Mouse (Mus musculus) brain, adult 2 months (tissue): ENCODE data around the gene Bcr.

ENCODE experiments used
- DNase-seq: peaks from one replicate; pipeline ENCODE4 v3.0.0; 2011; ENCODE audit warnings: low read depth, low spot score

Bcr gene

GRCm38 (mm10) chr10:75056255-75056654 lies 4.1 kb upstream of the Bcr start:
- peak; percentile 61 for DNase-seq

- no peak for DNase-seq
These were observed 2.1 kb upstream of the Bcr start for GRCm38 (mm10) chr10:75058336-75058735.

DNA sequence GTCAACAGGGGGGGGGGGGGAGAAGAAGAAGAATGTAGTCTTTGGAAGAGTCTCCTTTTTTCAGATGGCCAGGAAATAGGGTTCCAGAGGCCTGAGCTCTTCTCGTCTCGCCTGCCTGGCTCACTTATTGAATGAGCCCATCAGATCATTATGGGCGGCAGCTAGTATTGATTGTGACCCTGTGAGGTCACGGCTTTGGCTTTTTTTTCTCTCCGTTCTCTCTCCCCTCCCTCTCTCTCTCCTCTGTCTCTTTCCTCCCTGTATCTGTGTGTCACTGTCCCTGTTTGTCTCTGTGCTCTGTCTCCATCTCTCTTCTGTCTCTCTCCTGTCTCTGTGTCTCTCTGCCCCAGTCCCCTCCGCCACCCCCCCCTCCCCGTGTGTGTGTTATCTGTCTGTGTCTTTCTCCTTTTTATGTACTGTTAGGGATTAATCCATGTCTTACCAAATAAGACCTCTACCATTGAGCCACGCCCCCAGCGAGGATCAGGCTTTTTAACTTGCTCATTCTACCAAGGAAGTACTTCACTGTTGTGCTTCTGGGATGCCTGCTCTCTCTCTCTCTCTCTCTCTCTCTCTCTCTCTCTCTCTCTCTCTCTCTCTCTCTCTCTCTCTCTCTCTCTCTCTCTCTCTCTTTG lies 1.5 kb upstream of the Bcr start:
- no peak for DNase-seq

DNA sequence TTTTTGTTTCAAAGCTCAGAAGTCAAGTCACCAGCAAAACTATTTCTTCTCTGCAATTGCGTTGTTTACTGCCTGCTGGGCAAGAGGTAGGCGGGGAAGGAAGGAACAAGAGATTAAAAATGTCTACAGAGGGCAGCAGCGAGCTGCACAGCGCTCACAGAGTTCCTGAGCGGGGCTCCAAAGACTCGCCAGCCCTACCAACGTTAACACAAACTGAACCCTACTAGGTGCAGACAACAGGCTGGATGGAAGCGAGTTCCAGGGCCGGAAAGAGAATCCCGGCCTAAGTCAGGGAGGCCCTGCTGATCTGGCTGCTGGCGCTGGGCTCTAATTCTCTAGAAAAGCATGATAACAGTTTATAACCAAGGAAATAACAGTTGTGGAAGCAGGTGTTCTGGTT lies 996 bp upstream of the Bcr start:
- peak; percentile 89 for DNase-seq

DNA sequence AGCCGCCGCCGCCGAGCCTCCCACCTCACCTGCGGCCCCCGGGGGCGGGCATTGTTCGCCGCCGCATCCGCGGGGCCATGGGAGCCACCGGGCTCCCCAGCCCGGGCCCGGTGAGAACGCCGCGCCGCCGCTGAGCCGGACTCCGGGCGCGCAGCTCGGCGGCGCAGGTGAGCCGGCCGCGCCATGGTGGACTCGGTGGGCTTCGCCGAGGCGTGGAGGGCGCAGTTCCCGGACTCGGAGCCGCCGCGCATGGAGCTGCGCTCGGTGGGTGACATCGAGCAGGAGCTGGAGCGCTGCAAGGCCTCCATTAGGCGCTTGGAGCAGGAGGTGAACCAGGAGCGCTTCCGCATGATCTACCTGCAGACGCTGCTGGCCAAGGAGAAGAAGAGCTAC lies 447 bp downstream of the Bcr start:
- DNase-seq = peak; percentile 56

DNA sequence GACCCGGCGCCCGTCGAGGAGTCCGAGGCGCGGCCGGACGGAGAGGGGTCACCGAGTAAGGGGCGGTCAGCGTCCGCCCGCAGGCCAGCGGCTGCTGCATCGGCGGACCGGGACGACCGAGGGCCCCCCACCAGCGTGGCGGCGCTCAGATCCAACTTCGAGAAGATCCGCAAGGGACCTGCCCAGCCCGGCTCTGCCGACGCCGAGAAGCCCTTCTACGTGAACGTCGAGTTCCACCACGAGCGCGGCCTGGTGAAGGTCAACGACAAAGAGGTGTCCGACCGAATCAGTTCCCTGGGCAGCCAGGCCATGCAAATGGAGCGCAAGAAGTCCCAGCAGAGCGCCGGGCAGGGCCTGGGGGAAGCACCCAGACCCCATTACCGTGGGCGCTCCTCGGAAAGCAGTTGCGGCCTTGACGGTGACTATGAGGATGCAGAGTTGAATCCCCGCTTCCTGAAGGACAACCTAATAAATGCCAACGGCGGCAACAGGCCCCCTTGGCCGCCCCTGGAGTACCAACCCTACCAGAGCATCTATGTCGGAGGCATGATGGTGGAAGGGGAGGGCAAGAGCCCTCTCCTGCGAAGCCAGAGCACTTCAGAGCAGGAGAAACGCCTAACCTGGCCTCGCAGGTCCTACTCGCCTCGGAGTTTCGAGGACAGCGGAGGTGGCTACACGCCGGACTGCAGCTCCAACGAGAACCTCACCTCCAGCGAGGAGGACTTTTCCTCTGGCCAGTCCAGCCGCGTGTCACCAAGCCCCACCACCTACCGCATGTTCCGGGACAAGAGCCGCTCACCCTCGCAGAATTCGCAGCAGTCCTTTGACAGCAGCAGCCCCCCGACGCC lies 1.2 kb downstream of the Bcr start:
- no peak for DNase-seq

DNA sequence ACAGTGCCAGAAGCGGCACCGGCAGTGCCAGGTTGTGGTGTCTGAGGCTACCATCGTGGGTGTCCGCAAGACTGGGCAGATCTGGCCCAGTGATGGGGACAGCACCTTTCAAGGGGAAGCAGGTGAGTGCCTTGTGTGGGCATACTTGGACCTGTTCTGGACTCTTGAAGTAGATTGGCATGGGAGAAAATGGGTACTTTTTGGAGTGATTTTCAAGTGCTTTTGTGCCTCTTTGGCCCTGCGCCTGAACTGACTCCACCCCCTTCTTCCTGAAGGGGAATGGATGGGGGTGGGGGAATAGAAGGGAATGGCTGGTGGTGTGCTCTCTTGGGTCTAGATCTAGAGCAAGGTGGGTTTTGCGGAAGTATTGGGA lies 1.8 kb downstream of the Bcr start:
- DNase-seq = peak; percentile 45

- no peak for DNase-seq
These were observed 2.2 kb downstream of the Bcr start for GRCm38 (mm10) chr10:75062621-75063020.

GRCm38 (mm10) chr10:75063301-75063965 lies 3.0 kb downstream of the Bcr start:
- DNase-seq = peak; percentile 58

DNA sequence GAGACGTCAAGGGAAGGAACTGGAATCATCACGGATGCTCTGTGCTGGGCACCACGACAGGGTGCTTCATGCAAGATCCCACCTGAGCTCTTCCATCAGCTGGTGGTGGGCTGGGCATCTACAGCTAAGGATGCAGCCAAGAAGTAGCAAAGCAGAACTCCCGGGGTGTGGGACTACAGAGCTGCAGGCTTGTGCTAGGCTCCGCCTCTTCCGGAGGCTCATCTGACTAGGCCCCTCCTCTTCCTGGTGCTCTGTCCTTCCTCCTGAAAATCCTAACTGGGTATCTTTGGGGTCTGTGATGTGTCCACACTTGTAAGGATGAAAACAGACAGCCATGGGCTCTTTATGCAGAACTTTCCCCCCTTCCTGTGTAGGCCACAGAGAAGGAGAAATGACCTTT lies 5.3 kb downstream of the Bcr start:
- no peak for DNase-seq

- no peak for DNase-seq
These were observed 7.1 kb downstream of the Bcr start for GRCm38 (mm10) chr10:75067446-75067845.

DNA sequence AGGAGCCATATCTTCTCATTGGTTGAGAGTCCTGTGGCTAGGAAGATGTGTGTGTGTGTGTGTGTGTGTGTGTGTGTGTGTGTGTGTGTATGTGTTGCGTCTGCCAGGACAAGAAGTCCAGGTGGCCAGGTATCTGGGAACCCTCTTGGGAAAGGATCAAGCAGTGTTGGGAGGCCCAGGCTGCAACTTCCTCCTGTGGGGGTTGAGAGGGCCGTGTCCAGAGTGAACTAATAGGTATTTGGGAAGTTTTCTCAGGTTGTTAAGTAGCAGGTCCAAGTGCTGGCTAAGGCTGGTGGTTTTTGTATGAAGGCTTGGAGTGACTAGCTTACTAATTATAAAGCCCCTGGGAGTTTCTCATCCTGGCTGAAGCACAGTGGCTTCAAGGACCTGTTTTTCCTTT lies 7.7 kb downstream of the Bcr start:
- no peak for DNase-seq

GRCm38 (mm10) chr10:75068624-75069328 lies 8.4 kb downstream of the Bcr start:
- DNase-seq = peak; percentile 56

- DNase-seq = no peak
These were observed 10.0 kb downstream of the Bcr start for GRCm38 (mm10) chr10:75070281-75070976.

DNA sequence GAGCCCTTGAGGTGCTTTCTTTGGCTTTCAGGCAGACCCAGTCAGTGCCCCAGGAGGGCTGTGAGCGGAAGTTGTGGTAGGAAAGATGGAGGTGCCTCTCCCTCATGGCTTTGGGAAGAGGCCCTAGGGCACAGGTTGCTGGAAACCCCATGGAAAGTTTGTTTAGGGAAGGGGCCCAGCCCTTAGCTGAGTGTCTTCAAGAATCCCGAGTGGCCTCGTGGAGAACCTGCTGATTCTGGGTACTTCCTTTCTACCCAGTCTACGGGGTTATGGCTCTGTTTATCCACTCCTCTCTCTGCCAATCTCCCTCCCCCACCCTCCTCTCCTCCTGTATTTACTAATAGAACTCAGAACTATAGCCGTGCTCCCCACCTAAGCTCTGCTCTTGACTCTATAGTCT lies 15.3 kb downstream of the Bcr start:
- no peak for DNase-seq

GRCm38 (mm10) chr10:75078174-75079128 lies 18.1 kb downstream of the Bcr start:
- DNase-seq = no peak

GRCm38 (mm10) chr10:75085330-75085729 lies 24.9 kb downstream of the Bcr start:
- DNase-seq = peak; percentile 62

- no peak for DNase-seq
These were observed 28.1 kb downstream of the Bcr start for GRCm38 (mm10) chr10:75088471-75088870.

DNA sequence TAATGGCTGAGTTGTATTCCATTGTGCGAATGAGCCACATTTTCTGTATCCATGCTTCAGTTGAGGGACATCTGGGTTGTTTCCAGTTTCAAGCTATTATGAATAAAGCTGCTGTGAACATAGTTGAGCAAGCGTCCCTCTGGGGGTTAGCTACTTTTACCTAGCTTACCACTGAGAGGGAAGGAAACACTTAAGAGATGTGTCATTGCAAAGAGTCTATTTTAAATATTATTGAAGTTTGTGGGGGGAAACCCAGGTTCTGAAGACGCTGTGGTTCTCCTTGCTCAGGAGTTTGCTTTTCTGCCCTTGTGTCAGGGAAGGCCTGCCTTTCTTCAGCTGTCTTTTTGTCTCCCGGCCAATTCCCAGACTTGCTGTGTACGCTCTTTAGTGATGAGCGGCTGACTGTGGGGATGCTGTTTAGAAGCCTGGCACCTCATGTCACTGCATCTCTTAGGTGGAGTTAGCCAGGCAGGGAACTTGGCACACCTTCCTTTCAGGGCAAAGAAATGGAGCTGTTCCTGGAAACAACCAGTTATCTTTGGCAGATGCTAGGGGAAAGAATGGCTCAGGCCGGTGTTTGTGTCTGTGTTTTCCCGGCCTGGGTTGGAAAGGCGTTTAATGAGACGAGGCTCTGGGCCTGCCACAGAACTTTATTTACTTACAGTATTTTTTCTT lies 31.2 kb downstream of the Bcr start:
- peak; percentile 91 for DNase-seq
